Mouse (Mus musculus) urinary bladder, postnatal 14 days (tissue): ENCODE measurements around the gene Exoc3l2.

ENCODE experiments used
- DNase-seq: peaks from one replicate; pipeline ENCODE4 v3.0.0; 2021; ENCODE audit warnings: low spot score

Exoc3l2 gene

DNA sequence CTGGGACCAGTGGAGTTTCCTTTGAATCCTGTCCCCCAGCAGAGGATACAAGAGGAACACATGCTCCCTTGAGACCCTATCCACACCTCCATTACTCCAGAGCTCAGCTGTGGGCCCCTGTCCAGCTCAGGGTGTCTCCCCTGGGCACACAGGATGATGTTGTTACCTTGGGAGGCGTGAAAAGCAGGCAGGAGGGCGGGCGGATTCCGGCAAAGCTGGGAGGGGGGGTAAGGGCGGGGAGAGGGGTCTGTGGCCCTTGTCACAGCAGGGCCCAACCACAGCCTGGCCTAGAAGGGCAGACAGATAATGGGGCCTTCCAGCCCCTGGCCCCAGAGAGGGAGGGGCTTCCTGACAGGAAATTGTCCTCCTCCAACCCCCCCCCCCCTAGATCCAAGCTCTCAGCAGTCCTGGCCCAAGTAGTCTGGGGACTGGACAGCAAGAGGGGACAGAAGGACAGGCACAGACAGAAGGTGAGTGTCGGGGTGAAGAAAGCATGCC, at the start of gene Exoc3l2:
TSS of gene Exoc3l2 (plus strand) at position 448 of the 498 bp plus-strand sequence.
- DNase-seq: no peak

GRCm38 (mm10) chr7:19413525-19413924, 49.6 kb upstream of the Exoc3l2 start:
- no peak for DNase-seq

DNA sequence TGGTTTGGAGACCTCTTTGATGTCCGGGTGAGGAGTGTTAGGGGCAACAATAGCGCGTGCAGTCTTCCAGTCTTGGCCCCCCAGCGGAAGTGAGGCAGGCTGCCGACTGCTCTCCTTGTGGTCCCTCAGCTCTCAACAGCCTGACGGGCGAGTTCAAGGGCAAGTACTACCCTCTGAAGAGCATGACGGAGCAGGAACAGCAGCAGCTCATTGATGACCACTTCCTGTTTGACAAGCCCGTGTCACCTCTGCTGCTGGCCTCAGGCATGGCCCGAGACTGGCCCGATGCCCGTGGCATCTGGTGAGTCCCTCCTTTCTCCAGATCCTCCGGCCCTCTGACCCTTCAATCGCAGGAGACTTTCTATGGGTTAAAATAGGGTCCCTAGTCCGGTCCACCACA, 46.5 kb upstream of the Exoc3l2 start:
- DNase-seq: no peak

DNA sequence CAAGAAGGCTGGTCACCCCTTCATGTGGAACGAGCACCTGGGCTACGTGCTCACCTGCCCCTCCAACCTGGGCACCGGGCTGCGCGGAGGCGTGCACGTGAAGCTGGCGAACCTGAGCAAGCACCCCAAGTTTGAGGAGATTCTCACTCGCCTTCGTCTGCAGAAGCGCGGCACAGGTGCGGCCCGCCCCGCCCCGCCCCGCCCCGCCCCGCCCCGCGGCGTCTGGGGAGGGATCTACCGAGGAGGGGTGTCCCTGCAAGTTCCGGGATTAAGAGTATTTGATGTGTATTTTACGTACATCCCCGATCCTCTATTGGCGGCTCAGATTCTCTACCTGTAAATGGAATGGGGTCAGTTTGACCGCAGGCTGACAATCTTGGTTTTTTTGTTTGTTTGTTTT, 43.0 kb upstream of the Exoc3l2 start:
- no peak for DNase-seq

DNA sequence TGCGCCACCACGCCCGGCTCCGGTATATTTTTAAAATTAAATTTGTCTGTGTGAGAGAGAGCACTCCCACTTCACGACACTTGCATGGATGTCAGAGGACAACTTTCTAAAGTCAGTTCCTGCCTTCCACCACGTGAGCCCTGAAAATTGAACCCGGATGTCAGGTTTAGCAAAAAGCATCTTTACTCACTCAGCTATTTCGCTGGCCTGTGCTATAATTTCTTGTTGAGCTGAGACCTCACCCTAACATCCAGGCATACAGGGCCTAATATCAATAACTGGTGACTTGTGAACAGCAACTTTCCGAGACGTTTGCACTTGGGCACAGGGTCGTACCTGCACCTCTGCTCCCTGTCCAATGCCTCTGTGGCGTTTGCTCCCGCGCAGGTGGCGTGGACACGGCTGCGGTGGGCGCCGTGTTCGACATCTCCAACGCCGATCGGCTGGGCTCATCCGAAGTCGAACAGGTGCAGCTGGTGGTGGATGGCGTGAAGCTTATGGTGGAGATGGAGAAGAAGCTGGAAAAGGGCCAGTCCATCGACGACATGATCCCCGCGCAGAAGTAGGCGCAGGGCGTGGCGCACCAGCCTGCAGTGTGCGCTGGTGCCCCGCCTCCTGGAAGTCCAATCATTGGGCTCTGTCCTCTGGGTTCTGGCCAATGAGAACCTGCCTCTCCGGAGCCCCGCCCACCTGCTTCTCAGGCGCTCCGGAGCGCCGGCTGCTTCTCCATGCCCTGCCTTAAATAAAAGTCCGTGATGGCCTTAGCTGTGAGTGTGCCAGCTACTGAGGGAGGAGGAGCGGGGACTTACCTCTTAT, 42.1 kb upstream of the Exoc3l2 start:
- DNase-seq: peak; percentile 92

DNA sequence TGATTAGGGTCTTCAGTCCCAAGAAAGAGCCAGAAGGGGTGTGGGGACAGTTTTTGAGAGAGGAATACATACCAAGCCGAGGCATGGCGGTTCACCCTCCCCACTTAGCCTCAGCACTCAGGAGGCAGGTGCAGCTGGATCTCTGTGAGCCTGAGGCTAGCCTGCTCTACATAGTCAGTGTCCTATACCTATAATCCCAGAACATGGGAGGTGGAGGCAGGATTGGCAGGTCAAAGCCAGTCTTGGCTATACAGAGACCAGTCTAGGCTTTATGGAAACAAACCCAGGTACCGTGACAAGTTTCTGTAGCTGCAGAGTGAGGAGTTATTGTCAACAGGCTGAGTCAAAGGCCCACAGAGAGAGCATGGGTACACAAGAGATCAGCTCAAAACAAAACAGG, 40.0 kb upstream of the Exoc3l2 start:
- no peak for DNase-seq

DNA sequence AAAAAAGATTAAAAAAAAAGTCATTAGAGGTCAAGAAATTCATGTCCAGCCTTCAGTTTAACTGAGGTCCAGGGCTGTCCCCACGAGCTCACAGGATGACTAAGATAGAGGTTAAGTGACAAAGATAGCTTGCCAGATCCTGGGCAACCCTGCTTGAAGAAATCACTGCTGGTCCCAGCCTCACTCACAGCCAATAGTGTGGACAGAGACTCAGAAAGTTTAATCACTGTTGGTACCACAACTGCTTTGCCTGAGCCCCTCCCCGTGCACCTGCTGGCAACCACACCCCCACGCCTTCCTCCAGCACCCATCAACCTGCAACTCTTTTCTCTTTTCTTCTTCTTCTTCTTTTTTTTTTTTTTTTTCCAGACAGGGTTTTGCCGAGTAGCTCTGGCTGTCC, 39.1 kb upstream of the Exoc3l2 start:
- no peak for DNase-seq

GRCm38 (mm10) chr7:19426349-19426748, 36.8 kb upstream of the Exoc3l2 start:
- no peak for DNase-seq

GRCm38 (mm10) chr7:19426888-19427287, 36.2 kb upstream of the Exoc3l2 start:
- DNase-seq: no peak

- no peak for DNase-seq
Measured at GRCm38 (mm10) chr7:19427999-19428650, 35.0 kb upstream of the Exoc3l2 start.

DNA sequence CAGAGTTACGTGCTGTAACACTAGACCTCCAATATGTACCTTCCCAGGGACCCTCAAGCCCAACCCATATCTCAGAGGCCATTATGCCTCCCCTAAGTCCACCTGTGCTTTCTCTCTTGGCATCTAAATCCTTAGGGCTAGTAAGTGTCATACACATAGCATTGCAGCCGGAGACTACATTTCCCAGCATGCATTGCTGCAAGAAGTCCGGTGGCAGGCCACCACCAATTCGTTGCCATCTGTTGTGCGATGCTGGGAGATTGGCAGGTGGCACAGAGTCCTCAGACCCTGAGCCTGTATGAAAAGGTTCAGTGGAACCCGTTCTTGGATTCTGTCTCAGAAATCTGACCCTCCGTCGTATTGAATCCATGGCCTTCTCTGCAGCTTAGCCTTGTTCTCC, 33.4 kb upstream of the Exoc3l2 start:
- DNase-seq: no peak

DNA sequence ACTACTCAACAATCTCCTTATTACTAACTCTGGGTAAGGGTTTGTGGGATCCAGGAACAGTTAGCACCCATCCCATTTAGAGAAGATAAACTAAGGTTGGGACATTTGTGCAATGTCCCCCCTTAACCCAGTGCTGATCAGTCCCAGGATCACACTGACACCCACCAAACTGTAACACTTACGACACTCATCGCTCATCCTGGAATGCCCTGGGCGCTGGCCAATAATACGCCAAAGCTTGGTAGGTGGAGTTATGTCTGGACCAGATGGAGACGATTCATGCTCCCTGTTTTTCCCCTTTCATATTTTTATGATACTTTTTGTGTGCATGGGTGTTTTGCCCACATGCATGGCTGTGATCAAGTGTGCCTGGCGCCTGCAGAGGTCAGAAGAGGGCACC, 32.7 kb upstream of the Exoc3l2 start:
- DNase-seq: no peak

DNA sequence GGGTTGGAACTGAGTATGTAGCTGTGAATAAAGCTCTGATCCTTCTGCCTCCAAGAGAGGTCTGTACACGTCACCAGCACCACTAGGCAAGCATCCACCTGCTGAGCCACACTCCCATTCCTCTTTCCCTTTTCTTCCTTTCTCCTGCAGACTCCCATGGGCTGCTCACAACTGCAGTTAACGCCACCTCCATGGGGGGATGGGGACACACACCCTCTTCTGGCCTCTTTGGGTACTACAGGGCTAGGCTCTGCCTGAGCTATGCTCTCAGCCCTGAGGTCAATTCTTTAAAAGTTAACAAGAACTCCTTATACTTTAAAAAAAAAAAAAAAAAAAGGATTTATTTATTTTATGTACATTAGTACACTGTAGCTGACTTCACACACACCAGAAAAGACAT, 30.7 kb upstream of the Exoc3l2 start:
- no peak for DNase-seq

DNA sequence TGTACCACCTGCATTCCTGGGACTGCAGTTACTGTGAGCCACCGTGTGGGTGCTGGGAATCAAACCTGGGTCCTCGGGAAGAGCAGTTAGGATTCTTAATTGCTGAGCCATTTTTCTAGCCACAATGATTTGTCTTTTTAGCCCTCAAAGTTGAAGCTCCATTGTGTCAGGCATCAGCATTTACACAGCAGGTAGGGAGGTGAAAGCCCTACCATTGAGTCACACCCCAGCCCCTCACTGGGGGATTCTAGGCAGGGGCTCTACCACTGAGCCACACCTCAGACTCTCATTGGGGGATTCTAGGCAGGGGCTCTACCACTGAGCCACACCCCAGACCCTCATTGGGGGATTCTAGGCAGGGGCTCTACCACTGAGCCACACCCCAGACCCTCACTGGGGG, 26.9 kb upstream of the Exoc3l2 start:
- no peak for DNase-seq

GRCm38 (mm10) chr7:19437048-19437447, 26.1 kb upstream of the Exoc3l2 start:
- no peak for DNase-seq

DNA sequence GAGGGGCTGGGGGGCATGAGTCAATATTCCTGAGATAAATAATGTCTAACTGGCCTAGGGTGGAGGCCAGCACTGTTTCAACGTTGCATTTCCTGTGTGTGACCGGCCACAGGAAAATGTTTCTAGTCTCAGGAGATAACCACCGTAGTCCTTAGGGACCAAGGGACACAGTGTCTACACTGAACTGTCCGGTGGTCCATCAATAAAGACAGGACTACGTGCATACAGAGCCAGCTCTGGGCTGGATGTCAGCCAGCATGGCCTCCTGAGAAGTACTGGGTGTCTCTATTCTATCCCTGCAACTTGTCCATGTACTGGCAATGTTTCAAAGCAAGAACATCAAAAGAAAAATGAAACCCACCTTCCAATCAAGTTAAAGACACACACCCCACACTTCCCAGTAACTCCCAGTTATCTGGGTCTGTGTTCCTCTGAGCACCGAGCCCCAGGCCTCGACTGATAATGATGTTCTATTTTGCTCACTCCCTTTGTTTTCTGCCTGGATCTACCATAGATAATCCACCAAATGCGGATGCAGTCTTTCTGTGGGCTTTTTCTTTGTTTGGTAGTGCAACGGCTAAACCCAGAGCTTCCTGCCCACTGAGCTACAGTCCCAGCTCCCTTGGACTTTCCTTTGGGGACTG, 21.6 kb upstream of the Exoc3l2 start:
- no peak for DNase-seq

DNA sequence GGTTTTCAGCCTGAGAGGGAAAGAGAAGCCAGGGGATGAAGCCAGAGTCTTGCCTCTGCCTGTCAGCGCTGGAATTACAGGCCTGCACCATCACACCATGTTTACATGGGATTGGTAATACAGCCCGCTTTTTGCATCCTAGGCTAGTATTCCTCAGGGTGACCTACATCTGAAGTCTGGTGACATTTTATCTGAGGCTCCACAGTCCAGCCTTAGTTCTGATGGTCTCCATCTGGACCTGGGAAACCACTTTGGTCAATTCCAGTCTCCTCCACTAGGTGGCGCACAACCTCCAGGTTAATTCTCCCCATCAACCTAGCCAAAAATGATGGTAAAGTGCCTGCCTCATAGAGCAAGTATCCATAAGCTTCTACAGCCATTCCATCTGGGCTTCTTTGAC, 19.8 kb upstream of the Exoc3l2 start:
- DNase-seq: peak; percentile 87

GRCm38 (mm10) chr7:19444801-19445200, 18.3 kb upstream of the Exoc3l2 start:
- no peak for DNase-seq

DNA sequence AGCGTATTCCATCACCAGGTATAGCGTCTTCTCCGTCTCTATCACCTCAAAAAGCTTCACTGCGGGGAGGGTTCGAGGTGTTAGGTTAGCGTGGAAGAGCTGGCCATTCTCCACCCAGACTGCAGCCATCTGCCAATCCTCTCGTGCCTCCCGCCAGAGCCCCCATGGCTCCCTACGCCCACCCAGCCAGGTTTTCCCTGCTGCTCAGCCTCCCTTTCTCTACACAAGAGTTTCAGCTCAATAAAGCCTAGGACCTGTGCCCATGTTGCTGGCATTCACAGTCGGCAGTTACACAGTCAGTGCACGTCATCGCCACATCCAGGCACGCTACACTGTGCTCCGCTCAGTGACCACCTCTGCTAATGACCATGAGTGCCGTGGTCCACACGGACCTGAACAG, 15.4 kb upstream of the Exoc3l2 start:
- DNase-seq: no peak

DNA sequence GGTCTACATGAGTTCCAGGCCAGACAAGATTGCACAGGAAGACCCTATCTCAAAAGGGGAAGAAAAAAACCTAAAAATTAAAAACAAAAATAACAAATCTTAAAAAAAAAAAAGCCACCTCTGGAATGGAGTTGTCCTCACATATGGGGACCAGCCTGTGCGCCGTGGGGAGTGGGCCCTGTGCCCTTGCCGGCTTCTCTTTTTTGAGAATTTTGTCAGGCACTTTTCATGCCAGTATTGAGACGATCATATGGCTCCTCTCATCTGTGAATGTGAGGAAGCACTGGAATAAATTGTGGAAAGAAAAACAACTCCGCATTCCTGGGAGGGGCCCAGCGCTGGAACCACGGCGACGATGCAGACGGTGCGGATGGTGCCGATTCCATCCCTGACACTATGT, 14.0 kb upstream of the Exoc3l2 start:
- DNase-seq: no peak

DNA sequence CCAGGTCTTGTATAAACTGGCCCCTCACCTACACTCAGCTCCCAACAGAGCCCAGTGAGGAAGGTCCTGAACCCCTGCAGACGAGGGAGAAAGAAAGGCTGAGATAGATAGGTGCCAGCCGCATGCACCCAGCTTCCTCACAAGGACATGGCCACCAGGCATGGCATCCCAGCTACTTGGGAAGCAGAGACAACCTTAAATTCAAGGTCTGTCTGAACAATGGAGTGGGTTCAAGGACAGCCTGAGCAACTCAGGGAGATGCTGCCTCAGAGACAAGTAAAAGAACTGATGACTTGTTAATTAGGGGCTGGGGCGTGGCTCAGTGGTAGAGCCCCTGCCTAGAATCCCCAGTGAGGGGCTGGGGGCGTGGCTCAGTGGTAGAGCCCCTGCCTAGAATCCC, 7.9 kb upstream of the Exoc3l2 start:
- no peak for DNase-seq

- DNase-seq: no peak
Measured at GRCm38 (mm10) chr7:19455819-19456495, 7.2 kb upstream of the Exoc3l2 start.

- DNase-seq: no peak
Measured at GRCm38 (mm10) chr7:19456628-19457027, 6.5 kb upstream of the Exoc3l2 start.
